Mouse (Mus musculus) erythroblast, embryonic 14.5 days (primary cell): Measurements from ENCODE around the gene St6galnac3.

ENCODE experiments used
- GATA1 ChIP-seq: IDR thresholded peaks from 2 replicates; pipeline ENCODE4 v1.6.1; 2012; ENCODE audit warnings: low read length, inconsistent platforms, mixed read lengths
- TAL1 ChIP-seq: IDR thresholded peaks from 3 replicates; pipeline ENCODE4 v1.6.1; 2012; ENCODE audit warnings: low read length, inconsistent platforms, mixed read lengths

- TF ChIP-seq TAL1 (no peak), GATA1 (no peak)
These were observed 419.8 kb downstream of the St6galnac3 start for GRCm38 (mm10) chr3:153305153-153305552.
